Mouse (Mus musculus) heart, embryonic 12.5 days (tissue): Measurements from ENCODE around the gene Resp18. TPM values are rescaled to one million over a fixed set of nuclear protein-coding genes. Genes with fewer than 3 reads are reported as not detected.
A peak's percentile ranks its signal among the peaks of the same experiment; 100 is the strongest.
"Not testable (repeated sequence)": the region's sequence is repeated elsewhere in the genome, so short reads cannot be mapped to it uniquely, and the experiment has no call there.

ENCODE experiments used
- ATAC-seq: fragments of 200-750 bp; cut with Nextera tagmentation; 2 replicates; pipeline ENCODE4 v1.8.0; 2017; ENCODE audit warnings: moderate TSS enrichment, moderate library complexity; ENCODE audit not compliant: insufficient number of reproducible peaks, low FRiP score
- H3K27ac ChIP-seq: fragments of 300-500 bp; sonication (generic); 2 replicates; pipeline ENCODE4 v1.5.1; 2016; ENCODE audit warnings: mild to moderate bottlenecking, moderate library complexity; ENCODE audit not compliant: poor library complexity, severe bottlenecking
- H3K27me3 ChIP-seq: fragments of 300-500 bp; sonication (generic); replicated peaks from 2 replicates; pipeline ENCODE4 v1.6.1; 2016; ENCODE audit warnings: mild to moderate bottlenecking, moderate library complexity
- H3K36me3 ChIP-seq: fragments of 300-500 bp; sonication (generic); 2 replicates; pipeline ENCODE4 v1.6.1; 2016; ENCODE audit warnings: mild to moderate bottlenecking, moderate library complexity
- H3K4me1 ChIP-seq: fragments of 300-500 bp; sonication (generic); replicated peaks from 2 replicates; pipeline ENCODE4 v1.6.1; 2016; ENCODE audit warnings: mild to moderate bottlenecking
- H3K4me2 ChIP-seq: fragments of 300-500 bp; sonication (generic); 2 replicates; pipeline ENCODE4 v1.6.1; 2016; ENCODE audit warnings: mild to moderate bottlenecking, moderate library complexity
- H3K4me3 ChIP-seq: fragments of 300-500 bp; sonication (generic); 2 replicates; pipeline ENCODE4 v1.5.1; 2016; ENCODE audit warnings: mild to moderate bottlenecking
- H3K9ac ChIP-seq: fragments of 300-500 bp; sonication (generic); 2 replicates; pipeline ENCODE4 v1.6.1; 2016; ENCODE audit warnings: mild to moderate bottlenecking, moderate library complexity
- H3K9me3 ChIP-seq: fragments of 300-500 bp; sonication (generic); replicated peaks from 2 replicates; pipeline ENCODE4 v1.6.1; 2016; ENCODE audit warnings: mild to moderate bottlenecking, moderate library complexity
- WGBS: fragments of 180-500 bp; shearing (Covaris S2); methylation state at CpG from one replicate; pipeline ENCODE4 v1.1.7; 2016; 5-methylcytosine and 5-hydroxymethylcytosine counted together
- polyA plus RNA-seq: library from polyadenylated mRNA; unstranded; fragments of >200 nt; fragmentation: Nextera tagmentation; extraction: Ambion mirVana; gene quantifications from 2 replicates; pipeline ENCODE4 v1.2.1, GENCODE M21; 2016

Resp18 gene
- polyA plus RNA-seq, 1 experiment from 2014 or later, result not detected

GRCm38 (mm10) chr1:75248041-75248772 lies 30.0 kb downstream of the Resp18 start:
- H3K27me3 ChIP-seq, result peaks cover 11% of the 10 kb centered on the region
- peak overlapping the region; percentile 35 for H3K4me2 ChIP-seq
- no peak overlapping the region for H3K4me3 ChIP-seq
- H3K9ac ChIP-seq, result peak overlapping the region; percentile 64
- peaks cover 36% of the 10 kb centered on the region for H3K4me1 ChIP-seq
- H3K9me3 ChIP-seq, result no peaks in the 10 kb centered on the region
- 31% methylated on average over 9 of the region's 9 CpGs for WGBS
- peak overlapping the region; percentile 95 for H3K27ac ChIP-seq
- peaks cover 14% of the 10 kb centered on the region for H3K36me3 ChIP-seq
- ATAC-seq, result peak; percentile 55; the same call in 1 of the 2 replicates

GRCm38 (mm10) chr1:75247071-75247930 lies 30.9 kb downstream of the Resp18 start:
- Histone ChIP-seq H3K27me3 (0 out of 2 replicates have a peak, but pooled peaks cover 2% of the 10 kb centered on the region), H3K4me2 (peak overlapping the region; percentile 35), H3K27ac (peak overlapping the region; percentile 95), H3K36me3 (peaks cover 22% of the 10 kb centered on the region), H3K9me3 (no peaks in the 10 kb centered on the region), H3K9ac (peak overlapping the region; percentile 64), H3K4me1 (peaks cover 36% of the 10 kb centered on the region), H3K4me3 (no peak overlapping the region)
- 79% methylated on average over 16 of the region's 16 CpGs for WGBS
- ATAC-seq, result no peak

- Histone ChIP-seq H3K4me1 (peaks cover 30% of the 10 kb centered on the region), H3K4me3 (no peak overlapping the region), H3K9me3 (no peaks in the 10 kb centered on the region), H3K27ac (no peak overlapping the region), H3K4me2 (no peak overlapping the region), H3K27me3 (no peaks in the 10 kb centered on the region), H3K9ac (no peak overlapping the region), H3K36me3 (peaks cover 40% of the 10 kb centered on the region)
- ATAC-seq, result peak; percentile 37; the same call in 1 of the 2 replicates
- WGBS, result 19% methylated on average over 4 of the region's 4 CpGs
These were observed 33.4 kb downstream of the Resp18 start for GRCm38 (mm10) chr1:75244836-75245235.

GRCm38 (mm10) chr1:75244175-75244826 lies 33.9 kb downstream of the Resp18 start:
- WGBS, result 81% methylated on average over 12 of the region's 12 CpGs
- Histone ChIP-seq H3K36me3 (peaks cover 45% of the 10 kb centered on the region), H3K4me2 (no peak overlapping the region), H3K4me1 (peaks cover 26% of the 10 kb centered on the region), H3K9ac (no peak overlapping the region), H3K27me3 (no peaks in the 10 kb centered on the region), H3K4me3 (no peak overlapping the region), H3K27ac (no peak overlapping the region), H3K9me3 (no peaks in the 10 kb centered on the region)
- ATAC-seq, result no peak

- H3K36me3 ChIP-seq, result peaks cover 45% of the 10 kb centered on the region
- peaks cover 22% of the 10 kb centered on the region for H3K4me1 ChIP-seq
- no peak overlapping the region for H3K4me2 ChIP-seq
- no peaks in the 10 kb centered on the region for H3K9me3 ChIP-seq
- 90% methylated on average over 14 of the region's 14 CpGs for WGBS
- no peaks in the 10 kb centered on the region for H3K27me3 ChIP-seq
- no peak overlapping the region for H3K4me3 ChIP-seq
- no peak for ATAC-seq
- no peak overlapping the region for H3K9ac ChIP-seq
- no peak overlapping the region for H3K27ac ChIP-seq
These were observed 34.8 kb downstream of the Resp18 start for GRCm38 (mm10) chr1:75243411-75243810.

- H3K36me3 ChIP-seq, result peaks cover 45% of the 10 kb centered on the region
- 67% methylated on average over 10 of the region's 10 CpGs for WGBS
- peaks cover 15% of the 10 kb centered on the region for H3K4me1 ChIP-seq
- no peak overlapping the region for H3K4me2 ChIP-seq
- ATAC-seq, result no peak
- no peak overlapping the region for H3K27ac ChIP-seq
- no peaks in the 10 kb centered on the region for H3K27me3 ChIP-seq
- H3K9ac ChIP-seq, result no peak overlapping the region
- H3K9me3 ChIP-seq, result no peaks in the 10 kb centered on the region
- no peak overlapping the region for H3K4me3 ChIP-seq
These were observed 38.6 kb downstream of the Resp18 start for GRCm38 (mm10) chr1:75239591-75239990.

GRCm38 (mm10) chr1:75236117-75237050 lies 41.8 kb downstream of the Resp18 start, which contains the start of gene Dnajb2:
Gene Dnajb2 (plus strand): TSS chr1:75236406.
- Histone ChIP-seq H3K4me3 (peak within 1 kb of the TSS; percentile 71), H3K9me3 (no peaks in the 10 kb centered on the region), H3K27ac (peak within 1 kb of the TSS; percentile 94), H3K36me3 (peaks cover 18% of the 10 kb centered on the region), H3K4me1 (peaks cover 15% of the 10 kb centered on the region), H3K27me3 (no peaks in the 10 kb centered on the region; the same call in 1 of the 2 replicates), H3K4me2 (peak within 1 kb of the TSS; percentile 89), H3K9ac (peak within 1 kb of the TSS; percentile 93)
- peak; percentile 92 for ATAC-seq
- under 1% methylated on average over 64 of the region's 64 CpGs for WGBS

- Histone ChIP-seq H3K4me2 (0 out of 2 replicates have a peak overlapping the region, but pooled peaks have one; percentile 27), H3K4me1 (peaks cover 15% of the 10 kb centered on the region), H3K9ac (peak overlapping the region; percentile 21), H3K4me3 (no peak overlapping the region), H3K36me3 (peaks cover 3% of the 10 kb centered on the region), H3K27me3 (no peaks in the 10 kb centered on the region; the same call in 1 of the 2 replicates), H3K9me3 (no peaks in the 10 kb centered on the region), H3K27ac (no peak overlapping the region)
- ATAC-seq, result no peak
- whole genome bisulfite sequencing, result 3% methylated on average over 8 of the region's 8 CpGs
These were observed 43.6 kb downstream of the Resp18 start for GRCm38 (mm10) chr1:75234606-75235005.

- H3K9ac ChIP-seq, ATAC-seq, H3K27ac ChIP-seq, H3K4me3 ChIP-seq, H3K36me3 ChIP-seq, H3K9me3 ChIP-seq, H3K27me3 ChIP-seq, H3K4me2 ChIP-seq: not testable (repeated sequence)
- WGBS, result 62% methylated on average over 4 of the region's 4 CpGs
- peaks cover 14% of the 10 kb centered on the region for H3K4me1 ChIP-seq
These were observed 45.7 kb downstream of the Resp18 start for GRCm38 (mm10) chr1:75232489-75232888.

- H3K4me3 ChIP-seq, result no peak within 1 kb of the TSS
- H3K36me3 ChIP-seq, result no peaks in the 10 kb centered on the region
- H3K4me2 ChIP-seq, result no peak within 1 kb of the TSS
- no peak within 1 kb of the TSS for H3K27ac ChIP-seq
- H3K27me3 ChIP-seq, result no peaks in the 10 kb centered on the region; the same call in 1 of the 2 replicates
- H3K9ac ChIP-seq, result no peak within 1 kb of the TSS
- H3K4me1 ChIP-seq, result peaks cover 14% of the 10 kb centered on the region
- 67% methylated on average over 5 of the region's 5 CpGs for WGBS
- ATAC-seq, result no peak
- no peaks in the 10 kb centered on the region for H3K9me3 ChIP-seq
These were observed 46.5 kb downstream of the Resp18 start, which contains the start of gene A630095N17Rik for GRCm38 (mm10) chr1:75231664-75232152. Gene A630095N17Rik (minus strand): TSS chr1:75232102.
